Mouse (Mus musculus) CD8-positive naive resting alpha-beta T cell, adult 57 days (primary cell): ENCODE results near the gene Lcn8. TPM values are rescaled to one million over a fixed set of nuclear protein-coding genes. Genes with fewer than 3 reads are reported as not detected.

Source experiments
- total RNA-seq: library from RNA; stranded (reverse); gene quantifications from one replicate; pipeline ENCODE4 v1.2.4, GENCODE M21; 2023

Gene Lcn8
- not detected for total RNA-seq

DNA sequence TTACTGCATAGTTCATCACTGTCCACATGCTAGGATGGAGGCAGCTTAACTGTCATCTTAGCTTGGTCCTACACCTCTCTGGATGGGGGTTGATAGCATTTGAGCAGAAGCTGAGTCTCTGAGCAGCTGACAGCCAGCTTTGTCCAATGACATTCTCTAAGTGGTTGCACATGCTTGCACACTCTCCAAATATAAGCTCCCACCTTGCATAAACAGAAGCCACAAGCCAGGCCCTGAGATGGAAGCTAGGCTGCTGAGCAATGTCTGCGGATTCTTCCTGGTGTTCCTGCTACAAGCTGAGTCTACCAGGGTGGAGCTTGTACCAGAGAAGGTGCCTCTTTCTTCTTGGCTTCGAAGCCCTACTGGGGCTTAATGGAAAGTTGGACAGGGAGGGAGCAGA, at the start of gene Lcn8:
Gene Lcn8, plus strand, starts transcription at position 219 of the 400 bp plus-strand sequence.

DNA sequence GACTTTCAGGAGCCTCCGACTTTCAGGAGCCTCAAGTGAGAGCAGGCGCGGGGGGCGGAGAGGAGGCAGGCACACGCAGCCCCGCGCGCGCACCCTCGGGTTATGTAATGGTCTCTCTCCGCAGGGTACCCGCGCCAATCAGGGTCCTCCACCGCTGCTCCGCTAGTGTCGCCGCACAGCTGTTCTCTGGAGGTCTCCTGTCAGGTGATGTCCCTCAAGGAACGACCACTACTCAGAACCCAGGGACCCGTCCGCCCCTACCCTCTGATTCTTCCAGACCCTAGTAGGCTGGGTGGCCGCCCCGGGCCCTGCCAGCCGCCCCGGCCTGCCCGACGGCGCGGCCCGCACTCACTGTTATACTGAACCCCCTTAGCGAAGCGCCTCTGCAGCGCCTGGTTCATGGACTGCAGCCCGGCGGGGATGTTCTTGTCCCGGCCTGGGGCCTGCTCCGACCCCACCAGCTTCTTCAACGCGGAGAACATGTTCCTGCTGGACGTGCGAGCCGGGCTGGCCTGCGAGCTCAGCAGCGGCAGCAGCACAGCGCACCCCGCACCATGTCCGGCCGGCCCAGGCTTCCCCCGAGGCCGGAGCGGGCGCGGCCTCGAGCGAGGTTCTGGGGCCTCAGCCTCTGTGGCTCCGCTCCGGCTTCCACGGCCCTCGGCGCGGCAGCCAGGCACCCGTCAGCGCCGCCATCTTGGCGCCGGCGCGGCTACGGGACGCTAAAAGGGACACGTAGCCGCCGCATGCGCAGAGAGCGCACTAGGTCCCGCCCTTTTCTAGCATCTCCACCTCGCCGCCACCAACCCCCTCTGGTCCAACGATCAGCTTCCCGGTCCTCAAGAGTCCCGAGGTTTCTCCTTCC, 44.9 kb upstream of the Lcn8 start, which contains the start of gene Rabl6:
Gene Rabl6, minus strand, starts transcription at position 761 of the 862 bp plus-strand sequence.

DNA sequence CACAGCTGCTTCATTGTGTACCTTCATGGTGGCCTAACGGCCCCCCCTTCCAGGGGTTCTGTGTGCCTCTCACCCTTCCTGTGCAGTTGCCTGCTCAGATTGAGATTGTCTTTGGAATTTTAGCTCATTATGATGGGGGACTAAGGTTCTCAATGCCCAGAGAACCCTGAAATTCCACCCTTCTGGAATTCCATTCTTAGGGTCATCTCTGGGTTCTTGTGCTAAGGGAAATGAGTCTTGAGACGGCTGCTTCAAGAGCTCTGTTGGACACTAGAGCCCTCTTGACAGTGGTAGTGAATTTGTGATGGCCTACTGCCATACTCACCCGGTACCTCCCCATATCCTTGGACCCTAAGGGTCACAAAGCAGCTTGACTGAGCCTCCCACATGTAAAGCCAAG, 35.3 kb upstream of the Lcn8 start, which contains the start of gene Ccdc183:
Gene Ccdc183, minus strand, starts transcription at position 101 of the 400 bp plus-strand sequence.

DNA sequence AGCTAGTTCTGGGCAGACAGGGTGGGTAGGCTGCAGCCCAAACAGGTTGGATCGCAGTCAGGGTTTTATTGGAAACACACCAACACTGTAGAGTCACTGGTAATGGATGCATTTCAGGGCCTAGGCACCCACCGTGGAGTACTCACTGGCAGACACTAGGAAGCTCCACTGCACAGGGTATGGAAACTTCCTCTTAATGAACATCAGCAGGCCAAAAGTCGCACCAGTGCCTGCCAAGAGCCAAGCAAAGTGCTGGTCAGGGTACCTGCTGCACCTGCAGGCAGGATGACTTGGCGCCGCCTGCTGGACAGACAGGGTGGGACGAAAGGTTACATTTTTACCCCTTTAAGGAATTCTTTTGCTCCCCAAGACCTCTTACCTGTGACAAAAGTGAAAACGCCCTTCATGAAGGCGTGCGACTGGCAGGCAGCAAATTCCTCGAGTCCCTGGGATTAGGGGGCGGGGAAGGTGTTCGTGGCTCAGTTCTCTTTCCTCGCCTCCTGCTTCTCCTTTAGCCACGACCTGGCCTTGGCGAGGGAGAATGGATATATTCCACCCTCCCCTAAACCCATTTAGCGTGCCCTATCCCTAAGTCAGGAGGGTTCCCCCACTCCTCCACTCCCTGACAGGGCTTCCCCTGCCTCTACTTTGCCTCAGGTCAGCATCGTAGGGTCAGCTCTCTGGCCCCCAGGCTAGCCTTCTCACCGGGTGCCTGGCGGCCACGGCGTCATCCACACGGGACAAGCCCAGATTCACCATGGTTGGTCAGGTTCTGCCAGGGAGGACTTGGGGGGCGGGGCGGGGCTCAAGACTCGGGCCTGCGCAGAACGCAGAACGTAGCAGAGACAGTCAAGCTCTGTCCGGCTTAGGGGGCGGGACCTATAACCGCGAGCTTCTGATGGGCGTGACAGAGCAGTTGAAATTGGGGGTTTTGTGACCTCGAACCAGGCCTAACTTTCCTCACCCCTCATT, 31.4 kb upstream of the Lcn8 start, which contains the start of gene Tmem141:
Gene Tmem141, minus strand, starts transcription at position 777 of the 972 bp plus-strand sequence.

DNA sequence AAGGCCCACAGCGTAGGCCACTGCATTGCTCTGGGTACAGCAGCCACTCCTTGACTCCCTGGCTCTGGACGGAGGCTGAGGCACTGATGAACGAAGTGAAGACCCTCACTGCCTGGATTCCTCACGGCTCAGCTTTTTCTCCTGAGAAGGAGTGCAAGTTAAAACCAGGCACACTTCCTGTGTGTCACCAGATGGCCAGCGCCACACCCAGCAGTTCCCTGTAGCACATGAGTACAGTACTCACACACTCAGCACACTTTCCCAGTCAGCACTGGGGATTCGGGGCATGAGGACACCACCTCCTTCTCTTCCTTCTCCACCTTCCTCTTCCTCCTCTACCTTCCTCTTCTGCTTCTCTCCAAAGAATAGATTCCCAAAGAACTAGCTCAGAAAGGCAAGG, 25.1 kb upstream of the Lcn8 start, which contains the start of gene Fcna:
Gene Fcna, minus strand, starts transcription at position 220 of the 400 bp plus-strand sequence.

DNA sequence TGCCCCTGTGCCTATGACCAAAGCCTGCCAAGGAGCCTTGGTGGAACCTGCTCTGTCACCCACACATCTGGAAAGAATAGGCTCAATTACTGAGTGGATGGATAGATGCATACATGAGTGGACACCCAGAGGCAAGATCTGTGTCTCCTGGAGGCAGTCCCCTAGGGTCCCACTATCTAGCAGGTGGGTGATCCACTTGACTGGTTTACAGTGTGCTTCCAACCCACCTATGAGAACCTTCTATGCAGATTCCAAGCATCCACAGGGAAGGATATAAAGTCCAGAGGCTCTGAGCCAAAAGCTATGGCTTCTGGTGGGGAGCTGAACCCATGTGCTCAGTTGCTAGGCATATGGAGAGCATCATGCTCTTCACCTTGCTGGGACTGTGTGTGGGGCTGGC, 4.7 kb downstream of the Lcn8 start, which contains the start of gene Lcn5:
Gene Lcn5, plus strand, starts transcription at position 301 of the 400 bp plus-strand sequence.

DNA sequence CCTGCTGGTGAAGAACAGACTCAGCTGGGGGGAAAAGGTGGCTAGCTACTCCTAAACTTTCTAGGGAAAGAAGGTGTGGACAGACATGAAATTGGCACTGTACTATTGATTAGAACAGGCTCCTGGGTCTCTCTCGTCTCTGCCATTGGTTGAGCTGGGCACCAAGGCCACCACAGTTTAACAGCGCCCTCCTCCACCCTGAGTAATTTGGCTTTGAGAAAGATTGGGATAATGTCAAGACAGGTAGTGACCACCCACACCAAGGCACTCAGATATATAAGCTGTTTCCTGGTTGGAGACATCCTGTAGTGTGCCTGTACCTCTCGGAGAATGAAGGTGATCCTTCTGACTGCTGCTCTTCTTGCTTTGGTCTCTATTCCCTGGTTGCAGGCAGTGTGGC, 23.6 kb downstream of the Lcn8 start, which contains the start of gene Lcn6:
Gene Lcn6, plus strand, starts transcription at position 301 of the 400 bp plus-strand sequence.

DNA sequence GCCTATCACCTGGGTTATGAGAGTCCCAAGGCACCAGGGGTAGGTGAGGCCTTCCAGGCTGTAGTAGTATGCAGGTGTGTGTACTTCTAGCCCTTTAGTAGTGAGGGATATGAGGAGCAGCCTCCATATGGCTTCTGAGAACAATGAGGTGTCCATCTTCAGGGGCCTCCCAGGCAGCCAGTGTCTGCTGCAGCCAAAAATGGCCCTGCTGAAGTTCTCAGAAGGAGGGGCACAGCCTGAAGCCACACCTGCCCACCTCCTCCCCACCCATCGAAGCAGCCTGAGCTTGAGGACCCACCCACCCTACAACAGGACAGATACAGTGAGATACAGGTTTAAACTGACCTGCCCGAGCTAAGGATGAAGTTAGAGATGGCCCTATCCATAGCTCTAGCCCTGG, 29.5 kb downstream of the Lcn8 start, which contains the start of gene Lcn10:
Gene Lcn10, plus strand, starts transcription at position 301 of the 400 bp plus-strand sequence.

DNA sequence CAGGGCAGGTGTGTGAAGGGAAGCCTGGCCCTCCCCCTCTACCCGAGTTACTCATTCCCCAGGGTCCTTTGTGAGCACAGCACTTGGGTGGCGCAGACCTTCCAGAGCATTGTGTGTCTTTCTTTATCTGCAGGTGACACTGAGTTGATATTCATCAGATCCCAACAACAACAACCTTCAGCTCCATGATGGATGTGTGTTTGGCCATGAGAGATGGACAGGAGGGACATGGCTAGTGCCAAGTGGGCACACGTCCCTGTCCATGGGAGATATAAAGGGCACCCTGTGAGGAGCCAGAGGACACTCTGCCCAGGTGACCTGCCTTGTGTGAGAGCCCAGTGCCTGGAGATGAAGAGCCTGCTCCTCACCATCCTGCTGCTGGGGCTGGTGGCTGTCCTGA, 46.8 kb downstream of the Lcn8 start, which contains the start of gene Obp2a:
Gene Obp2a, plus strand, starts transcription at position 301 of the 400 bp plus-strand sequence.

Other genes with a start within 250 kb of the Lcn8 start
- 0.52 TPM for gene Fut7, start 229.9 kb upstream of the Lcn8 start, total RNA-seq
- gene Abca2, start 224.4 kb upstream of the Lcn8 start, total RNA-seq, result 80.3 TPM
- not detected for gene Clic3, start 196.3 kb upstream of the Lcn8 start, total RNA-seq
- 83.0 TPM for gene Paxx, start 192.0 kb upstream of the Lcn8 start, total RNA-seq
- not detected for gene Ptgds, start 183.1 kb upstream of the Lcn8 start, total RNA-seq
- gene Lcn12, start 159.2 kb upstream of the Lcn8 start, total RNA-seq, result not detected
- 60.4 TPM for gene Fbxw5, start 152.4 kb upstream of the Lcn8 start, total RNA-seq
- not detected for gene C8g, start 151.4 kb upstream of the Lcn8 start, total RNA-seq
- gene Traf2, start 106.2 kb upstream of the Lcn8 start, total RNA-seq, result 40.5 TPM
- gene Edf1, start 95.3 kb upstream of the Lcn8 start, total RNA-seq, result 100 TPM
- gene Mamdc4, start 78.3 kb upstream of the Lcn8 start, total RNA-seq, result 2.0 TPM
- 18.9 TPM for gene Phpt1, start 77.9 kb upstream of the Lcn8 start, total RNA-seq
- 0.70 TPM for gene Ajm1, start 71.4 kb upstream of the Lcn8 start, total RNA-seq
- gene Rabl6, start 44.6 kb upstream of the Lcn8 start, total RNA-seq, result 115 TPM
- not detected for gene Ccdc183, start 35.4 kb upstream of the Lcn8 start, total RNA-seq
- gene Tmem141, start 31.1 kb upstream of the Lcn8 start, total RNA-seq, result 0.80 TPM
- gene Fcna, start 25.1 kb upstream of the Lcn8 start, total RNA-seq, result 2.1 TPM
- gene Lcn5, start 4.8 kb downstream of the Lcn8 start, total RNA-seq, result not detected
- gene Lcn6, start 23.7 kb downstream of the Lcn8 start, total RNA-seq, result not detected
- gene Lcn10, start 29.6 kb downstream of the Lcn8 start, total RNA-seq, result not detected
- not detected for gene Obp2a, start 46.9 kb downstream of the Lcn8 start, total RNA-seq
- 16.7 TPM for gene Bmyc, start 53.6 kb downstream of the Lcn8 start, total RNA-seq
- not detected for gene Obp2b, start 83.9 kb downstream of the Lcn8 start, total RNA-seq
- gene Lcn3, start 112.4 kb downstream of the Lcn8 start, total RNA-seq, result not detected
- not detected for gene Lcn11, start 123.9 kb downstream of the Lcn8 start, total RNA-seq
- gene Gm13539, start 129.1 kb downstream of the Lcn8 start, total RNA-seq, result not detected
- gene Glt6d1, start 162.7 kb downstream of the Lcn8 start, total RNA-seq, result not detected
- gene Lcn9, start 170.0 kb downstream of the Lcn8 start, total RNA-seq, result not detected
- not detected for gene Sohlh1, start 194.1 kb downstream of the Lcn8 start, total RNA-seq
- gene Kcnt1, start 210.6 kb downstream of the Lcn8 start, total RNA-seq, result not detected